Mouse (Mus musculus): ENCODE data around the gene Igfbp5. TPM values are rescaled to one million over a fixed set of nuclear protein-coding genes. Genes with fewer than 3 reads are reported as not detected.

Igfbp5 gene
- total RNA-seq, 2 experiments from 2014 or later, result 70.5 to 75.7 TPM

GRCm38 (mm10) chr1:72839791-72840190, 34.9 kb downstream of the Igfbp5 start:
- DNase-seq, result no peak

- no peak for DNase-seq
Observed at GRCm38 (mm10) chr1:72839356-72839755, 35.3 kb downstream of the Igfbp5 start.

DNA sequence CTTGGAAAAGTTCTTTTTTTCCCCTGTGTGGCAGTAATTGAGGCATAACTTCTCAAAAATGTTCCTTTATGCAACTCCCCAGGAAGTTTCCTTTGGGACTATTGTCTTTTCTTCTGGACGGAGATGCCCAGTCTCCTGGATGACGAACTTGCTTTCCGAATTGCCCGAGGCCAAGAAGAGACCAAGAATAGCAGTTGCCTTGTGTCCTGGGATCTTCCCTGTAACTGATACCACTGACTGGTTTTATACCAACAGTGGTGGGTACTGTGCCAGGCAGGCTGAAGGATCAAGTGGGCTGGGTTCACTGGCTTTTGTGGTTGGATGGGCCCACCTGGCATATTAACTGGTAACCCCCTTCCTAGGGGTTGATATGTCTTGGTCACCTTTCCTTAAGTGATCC, 41.1 kb downstream of the Igfbp5 start:
- no peak for DNase-seq

GRCm38 (mm10) chr1:72832715-72833153, 42.0 kb downstream of the Igfbp5 start:
- DNase-seq, result no peak

DNA sequence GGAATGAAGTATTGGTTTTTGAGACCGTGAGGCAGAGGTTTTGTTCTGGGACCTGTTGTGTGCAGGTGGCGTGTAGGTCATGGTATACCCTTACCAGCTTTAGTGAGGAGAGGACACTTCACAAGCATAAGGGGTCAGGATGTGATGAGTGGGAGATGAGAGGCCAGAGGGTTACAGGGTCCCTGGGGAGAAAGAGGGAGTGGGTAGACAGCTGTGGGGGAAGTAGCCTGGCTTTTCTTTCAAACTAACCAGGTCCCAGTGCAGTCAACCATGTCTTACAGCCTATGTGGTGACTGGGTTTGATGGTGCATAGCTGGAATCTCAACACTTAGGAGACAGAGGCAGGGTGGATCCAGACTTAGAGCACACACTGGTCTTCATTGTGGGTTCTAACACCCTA, 44.2 kb downstream of the Igfbp5 start:
- DNase-seq, result no peak

DNA sequence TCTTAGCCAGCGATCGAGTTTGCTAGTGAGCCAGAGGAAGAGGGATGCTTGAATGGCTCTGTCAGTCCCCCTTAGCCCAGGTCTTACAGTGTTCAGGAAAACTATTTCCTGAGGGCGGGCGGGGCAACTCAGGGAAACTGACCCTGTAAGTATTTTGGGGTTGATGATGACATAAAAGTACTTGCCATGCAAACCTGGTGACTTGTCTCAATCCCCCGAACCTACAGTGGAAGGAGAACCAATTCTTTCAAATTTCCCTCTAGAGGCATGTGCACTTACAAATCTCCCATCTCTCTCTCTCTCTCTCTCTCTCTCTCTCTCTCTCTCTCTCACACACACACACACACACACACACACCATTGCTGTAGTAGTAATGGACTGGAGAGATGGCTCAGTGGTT, 45.8 kb downstream of the Igfbp5 start:
- no peak for DNase-seq

GRCm38 (mm10) chr1:72827411-72828315, 47.0 kb downstream of the Igfbp5 start:
- DNase-seq, result no peak

GRCm38 (mm10) chr1:72826931-72827330, 47.8 kb downstream of the Igfbp5 start:
- no peak for DNase-seq

DNA sequence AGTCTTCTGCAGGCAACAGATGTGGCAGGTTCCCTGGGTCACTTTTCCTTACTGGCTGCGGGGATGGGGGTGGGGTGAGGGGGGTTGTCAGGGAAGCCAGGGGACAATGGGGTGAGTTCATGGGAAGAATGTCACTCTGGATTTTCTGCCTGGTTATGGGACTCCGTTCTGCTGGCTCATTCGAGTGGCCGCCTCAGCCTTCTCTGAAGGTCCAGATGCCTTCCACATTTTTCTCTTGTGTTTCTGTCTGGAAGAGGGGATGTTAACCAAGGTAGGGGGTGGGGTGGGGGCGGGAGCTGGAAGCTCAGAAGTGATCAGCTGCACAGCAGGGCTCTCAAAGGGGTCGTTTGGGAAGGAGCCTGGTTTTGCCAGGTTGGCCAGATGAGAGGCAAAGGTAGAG, 48.2 kb downstream of the Igfbp5 start:
- DNase-seq, result no peak

DNA sequence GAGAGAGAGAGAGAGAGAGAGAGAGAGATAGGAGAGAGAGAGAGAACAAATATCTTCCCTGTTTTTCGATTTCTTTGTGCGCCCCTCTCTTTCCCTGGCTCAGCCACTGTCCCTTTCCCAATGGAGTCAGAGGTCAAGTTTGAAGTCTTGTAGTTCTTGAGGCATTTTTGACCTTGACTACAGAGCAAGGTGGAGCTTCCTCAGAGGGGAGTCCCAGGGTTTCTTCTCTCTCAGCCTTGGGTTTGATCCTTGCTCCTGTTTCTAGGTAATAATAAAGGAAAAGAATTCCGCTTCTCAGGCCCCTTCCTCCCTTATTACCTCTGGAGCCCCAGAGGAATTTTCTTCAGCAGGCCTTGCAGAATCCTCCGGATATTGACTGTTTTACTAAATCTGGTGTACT, 48.8 kb downstream of the Igfbp5 start:
- no peak for DNase-seq

- DNase-seq, result no peak
Observed at GRCm38 (mm10) chr1:72825286-72825685, 49.4 kb downstream of the Igfbp5 start.

DNA sequence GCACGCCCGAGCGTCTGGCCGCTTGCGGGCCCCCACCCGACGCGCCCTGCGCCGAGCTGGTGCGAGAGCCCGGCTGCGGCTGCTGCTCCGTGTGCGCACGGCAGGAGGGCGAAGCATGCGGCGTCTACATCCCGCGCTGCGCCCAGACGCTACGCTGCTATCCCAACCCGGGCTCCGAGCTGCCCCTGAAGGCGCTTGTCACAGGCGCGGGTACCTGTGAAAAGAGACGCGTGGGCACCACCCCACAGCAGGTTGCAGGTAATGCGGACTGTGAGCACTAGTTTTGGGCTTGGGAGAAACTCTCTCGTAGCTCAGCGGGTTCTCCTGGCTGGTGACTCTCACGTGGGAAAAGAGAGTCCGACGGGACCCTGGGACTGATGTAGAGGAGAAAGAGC, 50.0 kb downstream of the Igfbp5 start:
- peak; percentile 15 to 16 for DNase-seq

DNA sequence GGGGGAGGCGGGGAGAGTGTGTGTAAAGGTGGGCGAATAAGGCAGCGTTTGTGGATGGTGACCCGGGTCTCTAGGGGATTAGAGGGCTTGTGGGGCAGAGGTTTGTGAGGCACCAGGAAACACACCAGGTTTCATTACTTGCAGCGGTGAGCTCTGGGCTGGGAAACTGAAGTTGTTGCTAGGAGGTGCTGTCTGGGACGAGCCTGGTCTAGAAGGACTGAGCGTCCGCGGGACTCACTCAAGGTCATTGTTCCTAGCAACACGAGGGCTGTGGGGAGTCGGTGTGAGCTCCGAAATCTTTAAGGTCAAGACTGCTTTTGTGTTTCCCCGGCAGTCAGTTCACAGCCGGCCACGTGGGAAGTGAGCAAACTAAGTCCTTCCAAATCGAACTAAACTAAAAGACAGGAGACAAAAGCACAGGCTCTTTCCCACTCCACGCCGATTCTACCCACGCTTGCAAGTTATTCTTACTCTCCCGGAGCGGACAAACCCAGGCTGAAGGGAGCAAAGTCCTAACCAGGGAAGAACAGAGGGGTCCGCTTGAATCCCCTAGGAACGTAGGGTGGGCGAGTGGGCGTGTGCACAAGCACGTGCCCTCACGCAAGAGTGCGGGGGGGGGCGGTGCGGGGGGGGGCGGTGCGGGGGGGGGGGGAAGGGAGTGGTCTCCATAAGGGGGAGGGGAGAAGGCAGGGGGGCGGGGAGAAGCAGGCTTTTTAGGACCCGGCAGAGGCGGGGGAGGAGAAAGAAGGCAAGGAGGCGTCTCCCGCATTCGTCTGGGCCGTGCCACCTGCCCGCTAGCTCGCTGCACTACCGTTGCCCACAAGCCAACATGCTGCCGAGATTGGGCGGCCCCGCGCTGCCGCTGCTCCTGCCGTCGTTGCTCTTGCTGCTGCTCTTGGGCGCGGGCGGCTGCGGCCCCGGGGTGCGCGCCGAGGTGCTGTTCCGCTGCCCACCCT, 50.7 kb downstream of the Igfbp5 start, which contains the start of gene Igfbp2:
Igfbp2 (plus strand) TSS at position 753 of the 956 bp plus-strand sequence.
- peak; percentile 16 to 23 for DNase-seq

- DNase-seq, result no peak
Observed at GRCm38 (mm10) chr1:72822893-72823292, 51.8 kb downstream of the Igfbp5 start.

GRCm38 (mm10) chr1:72819995-72820394, 54.7 kb downstream of the Igfbp5 start:
- DNase-seq, result no peak

DNA sequence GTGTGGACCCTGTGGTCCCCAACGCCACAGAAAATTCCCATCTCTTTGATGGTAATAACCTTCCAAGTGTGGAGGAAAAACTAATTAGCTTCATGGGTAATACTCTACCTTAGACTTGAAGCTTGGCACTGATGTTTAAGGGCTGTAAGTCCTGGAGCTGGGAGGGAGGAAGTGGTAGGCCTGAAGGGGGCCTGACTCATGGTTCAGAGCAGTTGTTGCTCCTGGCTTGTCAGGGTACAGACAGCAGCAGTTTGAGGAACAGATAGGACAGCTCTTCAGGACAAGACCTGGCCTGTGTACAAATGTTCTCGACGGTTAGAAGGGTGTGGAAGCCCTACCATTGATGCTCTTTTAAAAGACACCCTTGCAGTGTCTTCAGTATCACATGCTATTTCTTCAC, 59.1 kb downstream of the Igfbp5 start:
- DNase-seq, result no peak

GRCm38 (mm10) chr1:72815184-72815583, 59.5 kb downstream of the Igfbp5 start:
- DNase-seq, result no peak

GRCm38 (mm10) chr1:72813639-72814403, 60.9 kb downstream of the Igfbp5 start:
- DNase-seq, result no peak

GRCm38 (mm10) chr1:72813089-72813638, 61.5 kb downstream of the Igfbp5 start:
- DNase-seq, result no peak

GRCm38 (mm10) chr1:72811061-72811460, 63.6 kb downstream of the Igfbp5 start:
- no peak for DNase-seq

DNA sequence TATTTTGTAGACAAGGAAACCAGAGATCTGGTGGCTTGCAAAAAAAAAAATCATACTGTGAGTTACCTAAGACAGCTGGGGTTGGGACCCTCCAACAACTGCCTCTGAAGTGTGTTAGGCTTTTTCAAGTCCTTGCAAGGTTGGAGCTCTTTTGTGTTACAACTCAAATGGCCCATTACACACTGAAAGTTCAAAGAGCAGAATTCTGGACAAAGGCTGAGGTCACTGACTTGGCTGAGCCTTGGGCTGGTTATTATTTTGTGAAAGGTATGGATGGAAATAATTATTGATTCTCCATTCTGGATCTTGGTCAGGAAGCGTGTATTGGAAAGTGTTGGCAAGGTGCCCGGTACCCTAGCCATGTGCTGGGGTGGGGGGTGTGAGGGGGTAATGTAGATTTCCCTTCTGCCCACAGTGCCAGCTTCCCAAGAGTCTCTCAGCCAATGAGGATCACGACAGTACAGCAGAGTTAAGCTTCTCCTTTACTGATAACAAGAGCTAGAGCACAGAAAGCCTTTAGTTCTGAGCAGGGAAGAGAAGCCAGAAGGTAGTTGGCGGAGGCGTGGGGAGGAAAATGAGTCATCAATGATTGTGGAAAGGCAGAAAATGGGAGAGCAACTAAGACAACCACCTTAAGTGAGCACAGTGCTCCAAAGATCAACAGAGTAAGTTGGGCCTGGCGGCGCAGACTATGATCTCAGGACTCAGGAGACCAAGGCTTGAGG, 64.6 kb downstream of the Igfbp5 start:
- peak in 1 of 2 experiments; percentile 18 for DNase-seq

Measured in layer of hippocampus, postnatal 36 days (tissue).